Mouse (Mus musculus) ES-Bruce4 (cell line): ENCODE data around the gene Acsm5.

Source experiments
- CTCF ChIP-seq: IDR thresholded peaks from one replicate; pipeline ENCODE4 v1.8.1; 2011; ENCODE audit warnings: low read depth, low read length
- EP300 ChIP-seq: IDR thresholded peaks from 2 replicates; pipeline ENCODE4 v1.6.1; 2011; ENCODE audit warnings: low read depth, low read length; ENCODE audit not compliant: insufficient read depth
- POLR2A ChIP-seq: IDR thresholded peaks from one replicate; pipeline ENCODE4 v1.8.1; 2011; ENCODE audit warnings: low read length; ENCODE audit not compliant: insufficient read depth

DNA sequence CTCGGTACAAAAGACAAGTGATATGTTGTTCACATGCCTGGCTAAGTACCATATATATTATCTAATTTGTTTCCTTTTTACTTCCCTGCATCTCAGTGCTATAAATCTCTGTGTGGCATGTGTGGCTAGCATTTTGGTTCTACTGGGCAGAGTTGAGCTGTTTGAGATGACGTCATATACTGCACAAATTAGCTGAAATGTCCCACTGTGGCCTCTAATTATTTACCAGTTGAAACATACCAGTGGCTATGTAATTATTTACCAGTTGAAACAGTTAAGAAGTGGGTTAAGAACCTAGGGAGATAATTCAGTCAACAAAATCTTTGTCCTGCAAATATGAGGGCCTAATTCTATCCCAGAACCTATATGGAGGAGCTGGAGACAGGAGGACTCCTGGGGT is 8.3 kb downstream of the Acsm5 start:
- TF ChIP-seq CTCF, result no peak
- TF ChIP-seq POLR2A, result no peak
- no peak for TF ChIP-seq EP300
